Mouse (Mus musculus) spleen, adult 2 months (tissue): ENCODE measurements around the gene Gm20388. TPM values are rescaled to one million over a fixed set of nuclear protein-coding genes. Genes with fewer than 3 reads are reported as not detected.

ENCODE experiments used
- DNase-seq, 2 experiments: peaks; one replicate each; pipeline versions ENCODE4 v3.0.0 to v3.0.0-alpha.2; 2012 to 2021; ENCODE audit warnings: low spot score in 2 of 2, low read depth in 1 of 2
- H3K27ac ChIP-seq: fragments of 200-500 bp; 2 replicates; pipeline ENCODE4 v1.5.1; 2012; ENCODE audit warnings: low read length, inconsistent platforms; ENCODE audit not compliant: insufficient read depth
- H3K27me3 ChIP-seq: fragments of 200-500 bp; 2 replicates; pipeline ENCODE4 v1.6.1; 2012; ENCODE audit warnings: mild to moderate bottlenecking, moderate library complexity, low read length, inconsistent platforms; ENCODE audit not compliant: control insufficient read depth, insufficient read depth
- H3K36me3 ChIP-seq: fragments of 200-500 bp; 2 replicates; pipeline ENCODE4 v1.6.1; 2012; ENCODE audit warnings: mild to moderate bottlenecking, low read length, inconsistent platforms; ENCODE audit not compliant: control insufficient read depth, insufficient read depth
- H3K4me1 ChIP-seq: fragments of 200-500 bp; 2 replicates; pipeline ENCODE4 v1.6.1; 2011; ENCODE audit warnings: inconsistent platforms; ENCODE audit not compliant: control insufficient read depth, insufficient read depth, insufficient read length
- H3K4me3 ChIP-seq: fragments of 200-500 bp; 2 replicates; pipeline ENCODE4 v1.5.1; 2011; ENCODE audit warnings: mild to moderate bottlenecking, inconsistent platforms; ENCODE audit not compliant: insufficient read depth, insufficient read length; ENCODE audit errors: extremely low read depth
- CTCF ChIP-seq: fragments of 200-500 bp; IDR thresholded peaks from 2 replicates; pipeline ENCODE4 v1.5.1; 2011; ENCODE audit warnings: mild to moderate bottlenecking, inconsistent platforms; ENCODE audit not compliant: insufficient read depth, insufficient read length, insufficient replicate concordance; ENCODE audit errors: extremely low read depth
- POLR2A ChIP-seq: fragments of 200-500 bp; IDR thresholded peaks from 2 replicates; pipeline ENCODE4 v1.6.1; 2011; ENCODE audit warnings: low read depth, low read length, inconsistent platforms
- WGBS: fragments of 180-500 bp; shearing (Covaris S2); methylation state at CpG from one replicate; pipeline ENCODE4 v1.1.7; 2018; 5-methylcytosine and 5-hydroxymethylcytosine counted together
- polyA plus RNA-seq: library from polyadenylated mRNA; depleted of rRNA; stranded (reverse); fragments of >200 nt; gene quantifications from 2 replicates; pipeline ENCODE4 v1.2.3, GENCODE M21; 2012

The Gm20388 gene
- polyA plus RNA-seq, 1 experiment: 26.1 TPM

DNA sequence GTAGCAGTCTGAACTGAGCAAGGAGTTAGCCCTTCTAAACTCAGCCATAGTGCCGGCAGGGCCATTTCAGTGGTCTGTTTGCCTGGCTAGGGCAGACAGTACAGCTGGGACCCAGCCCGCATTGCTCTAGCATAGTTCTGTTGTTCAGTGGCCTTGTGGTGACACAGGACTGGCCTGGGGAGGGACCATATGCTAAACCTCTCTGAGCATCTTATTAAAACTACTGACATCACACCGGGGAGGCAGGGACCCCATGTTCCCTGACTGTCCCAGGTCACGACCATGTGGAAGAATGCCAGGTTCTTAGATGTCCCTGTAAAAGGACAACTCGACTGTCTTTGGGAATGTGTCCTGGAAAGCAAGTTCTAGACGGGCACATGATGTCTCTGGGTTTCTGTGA, 1181.5 kb downstream of the Gm20388 start:
- no peak for TF ChIP-seq POLR2A
- DNase-seq: no peak
- no peaks in the 10 kb centered on the region for H3K36me3 ChIP-seq
- H3K4me1 ChIP-seq: no peaks in the 10 kb centered on the region
- 23% methylated on average over 6 of the region's 6 CpGs for WGBS
- H3K4me3 ChIP-seq: no peak overlapping the region
- peaks cover 27% of the 10 kb centered on the region for H3K27me3 ChIP-seq
- H3K27ac ChIP-seq: no peak overlapping the region

DNA sequence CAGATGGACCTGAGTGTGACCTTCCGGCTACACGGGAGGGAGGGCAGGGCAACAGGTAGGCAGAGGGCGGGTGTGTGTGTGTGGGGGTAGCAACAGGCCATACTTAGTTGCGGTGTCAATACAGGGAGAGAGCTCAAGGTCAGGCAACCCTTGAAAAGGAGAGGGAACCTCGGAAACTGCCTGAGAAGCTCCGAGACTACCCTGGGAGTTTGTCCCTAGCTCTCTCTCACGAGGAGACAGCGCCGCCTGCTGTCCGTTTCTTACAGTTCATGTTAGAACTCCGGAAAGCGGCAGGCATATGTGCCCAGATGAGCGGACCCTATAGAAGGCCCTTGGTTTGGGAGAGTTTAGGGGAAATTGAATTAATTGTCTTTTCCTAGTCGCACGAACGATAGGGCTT, 1182.0 kb downstream of the Gm20388 start:
- DNase-seq: peak; percentile 42 to 59
- TF ChIP-seq POLR2A (no peak), CTCF (peak; percentile 72; the same call in 1 of the 2 replicates)
- H3K36me3 ChIP-seq: no peaks in the 10 kb centered on the region
- WGBS: 2% methylated on average over 16 of the region's 16 CpGs
- H3K4me3 ChIP-seq: no peak overlapping the region
- peaks cover 25% of the 10 kb centered on the region for H3K27me3 ChIP-seq
- H3K4me1 ChIP-seq: no peaks in the 10 kb centered on the region
- no peak overlapping the region for H3K27ac ChIP-seq

DNA sequence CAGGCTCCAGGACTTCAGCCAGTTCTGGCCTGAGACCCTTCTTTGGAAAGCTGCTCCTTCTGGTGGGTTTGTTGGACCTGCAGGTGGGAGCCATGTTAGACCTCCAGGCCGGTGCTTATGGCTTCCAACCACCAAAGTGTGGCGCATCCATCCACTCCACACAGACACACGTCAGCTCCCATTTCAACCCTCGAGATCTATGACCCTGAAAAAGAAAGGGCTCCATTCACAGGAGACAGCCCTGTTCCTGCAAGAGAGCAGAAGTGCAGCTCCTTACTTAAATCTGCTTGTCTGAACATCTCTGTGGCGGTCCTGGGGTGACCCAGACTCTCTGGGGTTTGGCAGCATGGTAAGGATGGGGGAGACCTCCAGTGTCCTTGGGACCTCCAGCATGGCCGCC, 1182.9 kb downstream of the Gm20388 start:
- Histone ChIP-seq H3K27ac (no peak overlapping the region), H3K27me3 (peaks cover 23% of the 10 kb centered on the region), H3K4me1 (no peaks in the 10 kb centered on the region), H3K4me3 (no peak overlapping the region), H3K36me3 (peaks cover 6% of the 10 kb centered on the region)
- TF ChIP-seq CTCF: no peak
- no peak for TF ChIP-seq POLR2A
- 60% methylated on average over 6 of the region's 6 CpGs for WGBS
- DNase-seq: no peak

DNA sequence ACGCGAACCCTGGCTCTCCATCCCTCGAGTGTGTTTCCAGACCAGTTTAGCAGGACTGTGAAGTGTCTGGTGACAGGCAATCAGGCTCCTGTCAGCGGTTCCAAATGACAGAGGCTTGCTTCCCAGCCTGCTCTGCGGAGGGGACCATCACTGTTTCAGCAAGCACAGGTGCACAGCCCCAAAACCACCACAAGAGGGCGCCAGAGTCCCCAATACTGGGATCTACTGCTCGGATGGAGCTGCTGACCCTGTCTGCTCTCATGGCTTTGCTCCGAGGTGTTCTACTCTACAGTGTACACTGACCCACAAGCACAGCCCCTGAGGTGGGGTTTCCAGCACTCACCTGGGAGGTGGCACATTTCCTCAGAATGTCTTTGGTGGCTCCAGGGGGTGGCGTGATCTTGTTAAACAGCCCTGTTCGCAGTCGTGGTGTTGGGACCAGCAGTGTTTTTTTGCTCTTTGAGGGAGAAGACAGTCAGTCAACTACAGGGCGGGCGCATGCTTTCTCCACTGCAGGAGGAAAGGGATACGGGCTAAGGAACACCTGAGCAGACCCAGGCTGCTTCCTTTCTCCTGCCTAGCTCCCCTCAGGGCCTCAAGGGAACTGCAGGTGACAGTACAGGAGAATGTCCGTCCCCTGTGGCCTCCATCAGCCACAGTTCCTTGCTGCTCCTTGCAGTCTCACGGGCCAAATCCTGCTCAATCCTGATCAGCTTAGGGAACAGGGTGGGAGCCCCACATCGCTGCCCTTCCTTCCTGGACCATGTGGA, 1193.6 kb downstream of the Gm20388 start:
- Histone ChIP-seq H3K4me3 (no peak overlapping the region), H3K27me3 (no peaks in the 10 kb centered on the region), H3K36me3 (peaks cover 15% of the 10 kb centered on the region), H3K27ac (no peak overlapping the region), H3K4me1 (peaks cover under 1% of the 10 kb centered on the region; the same call in 1 of the 2 replicates)
- WGBS: 62% methylated on average over 17 of the region's 17 CpGs
- peak; percentile 96 for TF ChIP-seq CTCF
- no peak for TF ChIP-seq POLR2A
- DNase-seq: peak; percentile 33 to 71

DNA sequence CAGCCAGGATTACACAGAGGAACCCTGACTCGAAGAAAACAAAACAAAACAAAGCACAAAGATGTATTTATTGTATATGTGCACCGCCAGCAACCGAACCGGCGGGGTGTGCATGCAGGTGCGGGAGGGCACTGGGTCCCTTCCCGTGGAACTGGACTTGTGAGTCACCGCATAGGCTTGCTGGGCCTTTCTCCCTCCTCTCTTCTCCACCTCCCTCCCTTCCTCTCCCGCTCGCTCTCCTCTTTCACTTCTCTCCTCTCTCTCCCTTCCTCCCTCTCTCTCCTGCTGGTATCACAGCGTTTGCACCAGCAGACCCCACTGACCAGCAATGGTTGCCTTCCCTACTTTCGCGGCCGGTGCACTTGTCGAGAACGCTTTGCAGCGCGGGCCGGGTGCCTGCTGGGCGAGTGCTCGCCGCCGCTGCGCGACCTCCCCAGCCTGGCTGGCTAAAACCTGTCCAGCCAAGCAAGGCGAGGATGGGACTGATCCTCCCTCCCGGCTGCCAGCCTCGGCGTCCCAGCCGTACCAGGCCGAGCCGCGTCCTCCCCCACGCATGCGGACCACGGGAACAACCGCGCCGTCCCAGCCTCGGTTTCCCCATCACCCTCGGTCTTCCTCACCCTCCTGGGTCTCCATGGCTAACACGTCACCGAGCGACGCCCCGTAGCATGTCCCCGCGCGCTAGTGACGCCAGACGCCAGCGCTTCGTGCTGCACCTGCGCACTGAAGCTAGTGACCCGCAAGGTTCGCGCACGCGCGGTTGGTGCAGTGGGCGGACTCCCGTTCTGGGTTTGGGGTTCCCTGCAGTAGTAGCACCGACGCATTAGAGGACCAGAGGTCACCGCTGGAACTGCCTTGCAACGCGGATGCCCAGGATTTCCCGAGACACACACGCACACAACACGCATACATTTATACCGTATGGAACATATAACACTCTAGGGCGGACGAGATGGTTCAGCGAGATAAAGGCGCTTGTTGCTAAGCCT, 1197.3 kb downstream of the Gm20388 start, which contains the start of gene Mthfsd:
Gene Mthfsd (minus strand): TSS at position 725 of the 989 bp plus-strand sequence.
- peak; percentile 61 for TF ChIP-seq POLR2A
- TF ChIP-seq CTCF: no peak
- Histone ChIP-seq H3K36me3 (peaks cover 2% of the 10 kb centered on the region; the same call in 1 of the 2 replicates), H3K27ac (peak within 1 kb of the TSS; percentile 61), H3K27me3 (no peaks in the 10 kb centered on the region), H3K4me3 (peak within 1 kb of the TSS; percentile 81), H3K4me1 (peaks cover 8% of the 10 kb centered on the region; the same call in 1 of the 2 replicates)
- peak; percentile 90 to 99 for DNase-seq
- WGBS: 1% methylated on average over 75 of the region's 75 CpGs

DNA sequence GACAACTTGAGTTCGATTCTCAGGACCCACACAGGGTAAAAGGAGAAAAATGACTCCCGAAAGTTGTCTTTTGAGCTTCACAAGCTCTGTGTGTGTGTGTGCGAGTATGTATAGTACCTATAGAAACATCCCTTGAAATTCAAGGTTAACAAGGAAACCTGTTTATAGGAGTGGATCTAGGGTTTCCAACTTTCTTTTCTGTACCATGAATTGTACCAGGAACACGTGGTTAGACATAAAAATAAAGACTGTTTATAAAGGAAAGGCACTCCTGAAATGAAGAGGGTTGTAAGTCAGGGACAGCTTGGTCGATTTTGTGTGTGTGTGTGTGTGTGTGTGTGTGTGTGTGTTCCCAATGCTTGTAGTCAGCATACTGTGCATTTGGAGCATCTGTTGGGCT, 1198.0 kb downstream of the Gm20388 start:
- peak overlapping the region; percentile 54 for H3K4me3 ChIP-seq
- peak overlapping the region; percentile 25 for H3K27ac ChIP-seq
- peaks cover 8% of the 10 kb centered on the region; the same call in 1 of the 2 replicates for H3K4me1 ChIP-seq
- 16% methylated on average over 5 of the region's 5 CpGs for WGBS
- H3K36me3 ChIP-seq: 0 out of 2 replicates have a peak, but pooled peaks cover 2% of the 10 kb centered on the region
- TF ChIP-seq POLR2A (no peak), CTCF (no peak)
- H3K27me3 ChIP-seq: no peaks in the 10 kb centered on the region
- DNase-seq: no peak
